Comparison of ENCODE assay signal across 9 mouse cellular contexts in the genomic region with DNA sequence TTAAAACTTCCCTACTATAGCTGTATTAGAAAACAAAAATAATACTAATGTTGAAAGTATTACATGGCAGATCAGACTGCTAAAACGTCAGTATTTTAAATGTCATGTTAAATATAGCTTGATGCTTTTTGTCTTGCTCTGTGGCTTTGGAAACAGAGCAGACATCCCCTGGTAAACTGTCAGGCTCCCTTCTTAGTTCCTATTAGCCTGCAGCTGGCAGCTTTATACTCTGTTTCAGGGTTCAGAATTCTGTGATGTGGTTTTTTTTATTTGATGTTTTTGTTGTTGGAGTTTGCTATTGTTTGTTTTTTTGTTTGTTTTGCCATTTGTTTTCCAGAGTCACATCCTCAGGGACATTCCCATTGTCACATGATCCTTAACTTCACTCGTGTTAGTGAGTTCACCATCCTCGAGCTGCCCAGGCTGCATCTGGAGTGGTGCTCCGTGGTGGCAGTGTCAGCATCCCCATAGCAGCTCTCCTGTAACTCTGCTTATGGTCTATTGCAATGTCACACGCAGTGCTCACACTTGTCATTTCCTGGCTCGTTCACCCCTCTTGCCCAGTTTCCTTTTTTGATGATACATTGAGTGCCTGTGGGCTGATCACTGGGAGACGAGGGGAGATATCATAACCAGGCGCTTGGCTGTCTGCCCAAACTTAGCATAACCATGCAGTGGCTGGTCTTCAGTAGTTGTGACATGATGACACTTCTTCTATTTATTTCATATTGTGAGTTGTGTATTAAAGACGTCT.
DNase-seq lines count a peak whose midpoint lies in the region; ATAC-seq lines count a peak whose summit lies in the region.
"Had no signal": no experiment of that assay in that cellular context is flagged by ENCODE, and none has a peak within 500 bp of the region (broad histone marks: within the 10 kb centered on the region; RNA-seq: fewer than 3 reads in every experiment).

No protein-coding gene starts in this region.

- WGBS in liver, embryonic 11.5 days, result 63% methylated on average over 9 of the region's 9 CpGs
- 57% methylated on average over 9 of the region's 9 CpGs for WGBS in liver, embryonic 12.5 days (ENCODE audit: insufficient replicate concordance)
- 78% methylated on average over 9 of the region's 9 CpGs for WGBS in forebrain, embryonic 15.5 days

- H3K36me3 ChIP-seq in liver, embryonic 11.5 days (ENCODE audit: control insufficient read depth, insufficient read depth, low read length), result peaks cover 29% of the 10 kb centered on the region; the same call in 1 of the 2 replicates
- peaks cover 96% of the 10 kb centered on the region for H3K36me3 ChIP-seq in liver, embryonic 12.5 days
- 0 out of 2 replicates have a peak, but pooled peaks cover 2% of the 10 kb centered on the region for H3K36me3 ChIP-seq in forebrain, embryonic 15.5 days

- H3K4me1 ChIP-seq in liver, embryonic 11.5 days (replicated peaks; ENCODE audit: control insufficient read depth, insufficient read depth, low read length), result peaks cover 9% of the 10 kb centered on the region; the same call in 1 of the 2 replicates
- H3K4me1 ChIP-seq in liver, embryonic 12.5 days, result peaks cover 23% of the 10 kb centered on the region
- H3K4me1 ChIP-seq in forebrain, embryonic 15.5 days, result no peaks in the 10 kb centered on the region

- ATAC-seq in liver, embryonic 11.5 days (replicated peaks; ENCODE audit: low FRiP score), result 0 out of 2 replicates have a peak, but pooled peaks have one; percentile 27
- ATAC-seq in liver, embryonic 12.5 days, result no peak
- no peak for ATAC-seq in forebrain, embryonic 15.5 days (replicated peaks)

- H3K4me3 ChIP-seq in liver, embryonic 11.5 days (ENCODE audit: low read depth, low read length), result no peak overlapping the region
- H3K4me3 ChIP-seq in liver, embryonic 12.5 days, result no peak overlapping the region
- H3K4me3 ChIP-seq in forebrain, embryonic 15.5 days, result no peak overlapping the region

- H3K27me3 ChIP-seq in liver, embryonic 11.5 days (replicated peaks; ENCODE audit: control insufficient read depth, insufficient read depth, low read length), result no peaks in the 10 kb centered on the region
- no peaks in the 10 kb centered on the region for H3K27me3 ChIP-seq in liver, embryonic 12.5 days (replicated peaks)
- H3K27me3 ChIP-seq in forebrain, embryonic 15.5 days, result no peaks in the 10 kb centered on the region

- DNase-seq in liver, embryonic 11.5 days (ENCODE audit: low spot score), result no peak
- DNase-seq in adrenal gland, postnatal 36 days, result peak; percentile 15 to 18
- peak; percentile 61 for DNase-seq in induced T-regulatory cell, adult 2 months (ENCODE audit: low read depth)
- DNase-seq in natural killer cell, adult 2 months (ENCODE audit: low spot score in 2 of 2), result peak; percentile 71 to 83
- no peak for DNase-seq in cerebellum, adult 9-11 months
- no peak for DNase-seq in urinary bladder, postnatal 10 days (ENCODE audit: low spot score)
- DNase-seq: cerebellum, adult 9-10 months had no signal

- H3K9ac ChIP-seq in liver, embryonic 11.5 days (ENCODE audit: low read depth, low read length), result no peak overlapping the region
- no peak overlapping the region for H3K9ac ChIP-seq in liver, embryonic 12.5 days
- H3K9ac ChIP-seq in forebrain, embryonic 15.5 days (replicated peaks), result no peak overlapping the region

- H3K9me3 ChIP-seq in liver, embryonic 11.5 days (ENCODE audit: control insufficient read depth, low read length), result peaks cover 6% of the 10 kb centered on the region
- no peaks in the 10 kb centered on the region for H3K9me3 ChIP-seq in liver, embryonic 12.5 days (replicated peaks)
- no peaks in the 10 kb centered on the region for H3K9me3 ChIP-seq in forebrain, embryonic 15.5 days

- H3K27ac ChIP-seq in liver, embryonic 11.5 days (ENCODE audit: low read depth, low read length), result no peak overlapping the region
- H3K27ac ChIP-seq in liver, embryonic 12.5 days, result no peak overlapping the region
- H3K27ac ChIP-seq in forebrain, embryonic 15.5 days (replicated peaks), result no peak overlapping the region

- no peak overlapping the region for H3K4me2 ChIP-seq in liver, embryonic 11.5 days
- no peak overlapping the region for H3K4me2 ChIP-seq in liver, embryonic 12.5 days
- no peak overlapping the region for H3K4me2 ChIP-seq in forebrain, embryonic 15.5 days (replicated peaks)

Comparison
In these comparisons a context has a peak if more than half of its experiments do, and no peak if none do; other contexts are left out.
1. DNase-seq: peak in adrenal gland, postnatal 36 days (2 of 2), induced T-regulatory cell, adult 2 months (single experiment) and natural killer cell, adult 2 months (2 of 2); none in liver, embryonic 11.5 days (single experiment), cerebellum, adult 9-11 months (single experiment) and urinary bladder, postnatal 10 days (single experiment).